Mouse (Mus musculus): Measurements from ENCODE around the gene Lrcol1.

The Lrcol1 gene

GRCm38 (mm10) chr5:110344524-110344923 is at the start of gene Lrcol1:
Lrcol1 (plus strand) TSS chr5:110344730.
- DNase-seq: no peak

GRCm38 (mm10) chr5:110296637-110297036 is 47.9 kb upstream of the Lrcol1 start:
- DNase-seq: no peak

- DNase-seq: no peak
These were observed 43.9 kb upstream of the Lrcol1 start for GRCm38 (mm10) chr5:110300591-110300990.

- no peak for DNase-seq
These were observed 35.7 kb upstream of the Lrcol1 start for GRCm38 (mm10) chr5:110308861-110309260.

GRCm38 (mm10) chr5:110313127-110313526 is 31.4 kb upstream of the Lrcol1 start:
- DNase-seq: no peak

GRCm38 (mm10) chr5:110330508-110330907 is 14.0 kb upstream of the Lrcol1 start:
- DNase-seq: peak; percentile 53

GRCm38 (mm10) chr5:110338792-110339191 is 5.7 kb upstream of the Lrcol1 start:
- peak; percentile 22 for DNase-seq

GRCm38 (mm10) chr5:110342648-110343284 is 1.8 kb upstream of the Lrcol1 start, which contains the start of gene P2rx2:
P2rx2 (minus strand) TSS chr5:110343212.
- peak; percentile 56 for DNase-seq

- no peak for DNase-seq
These were observed 1.0 kb downstream of the Lrcol1 start for GRCm38 (mm10) chr5:110345553-110345952.

- no peak for DNase-seq
These were observed 2.5 kb downstream of the Lrcol1 start for GRCm38 (mm10) chr5:110347006-110347405.

GRCm38 (mm10) chr5:110354716-110355115 is 10.2 kb downstream of the Lrcol1 start:
- DNase-seq: peak; percentile 58

GRCm38 (mm10) chr5:110357531-110358179 is 13.1 kb downstream of the Lrcol1 start:
- peak; percentile 88 for DNase-seq

- no peak for DNase-seq
These were observed 16.9 kb downstream of the Lrcol1 start for GRCm38 (mm10) chr5:110361465-110361864.

GRCm38 (mm10) chr5:110362813-110363178 is 18.3 kb downstream of the Lrcol1 start:
- no peak for DNase-seq

- peak; percentile 55 for DNase-seq
These were observed 18.8 kb downstream of the Lrcol1 start for GRCm38 (mm10) chr5:110363179-110363821.

- DNase-seq: no peak
These were observed 19.5 kb downstream of the Lrcol1 start for GRCm38 (mm10) chr5:110363822-110364545.

GRCm38 (mm10) chr5:110376802-110377433 is 32.4 kb downstream of the Lrcol1 start:
- peak; percentile 78 for DNase-seq

- no peak for DNase-seq
These were observed 33.7 kb downstream of the Lrcol1 start for GRCm38 (mm10) chr5:110378181-110378583.

GRCm38 (mm10) chr5:110379086-110379485 is 34.6 kb downstream of the Lrcol1 start:
- no peak for DNase-seq

- no peak for DNase-seq
These were observed 35.3 kb downstream of the Lrcol1 start for GRCm38 (mm10) chr5:110379823-110380222.

- DNase-seq: no peak
These were observed 40.0 kb downstream of the Lrcol1 start for GRCm38 (mm10) chr5:110384491-110384890.

- no peak for DNase-seq
These were observed 40.7 kb downstream of the Lrcol1 start for GRCm38 (mm10) chr5:110385263-110385662.

Data from kidney, adult 9 months (tissue).